Mouse (Mus musculus): ENCODE measurements around the gene Cd84. TPM values are rescaled to one million over a fixed set of nuclear protein-coding genes. Genes with fewer than 3 reads are reported as not detected.
"Not testable (repeated sequence)": the region's sequence is repeated elsewhere in the genome, so short reads cannot be mapped to it uniquely, and the experiment has no call there.

Gene Cd84
- 1 to 10 TPM; 1.9 to 2.1 TPM for total RNA-seq (2021)
- long read RNA-seq, experiment 1 = 0 reads
- long read RNA-seq, experiment 2, partial matches to known transcripts = 0 of 1 reads
- long read RNA-seq, experiment 2, other reads (novel, unspliced or antisense) = 1 of 1 reads

GRCm38 (mm10) chr1:171839488-171839887 is at the start of gene Cd84:
Cd84 (plus strand) TSS chr1:171839697.
- TF ChIP-seq CTCF (conservative IDR thresholded peaks at IDR 0.05) = no peak
- no peak for DNase-seq (ENCODE audit: low spot score in 2 of 2)
- Histone ChIP-seq H3K27ac (0 out of 2 replicates have a peak within 1 kb of the TSS, but pooled peaks have one; percentile 3), H3K4me3 (no peak within 1 kb of the TSS)

- no peak for DNase-seq (ENCODE audit: low spot score in 2 of 2)
- no peak for TF ChIP-seq CTCF (conservative IDR thresholded peaks at IDR 0.05)
- no peak overlapping the region for H3K4me3 ChIP-seq
- H3K27ac ChIP-seq = peak overlapping the region; percentile 15; the same call in 1 of the 2 replicates
Observed at GRCm38 (mm10) chr1:171791491-171791890, 48.0 kb upstream of the Cd84 start.

GRCm38 (mm10) chr1:171796185-171796584 is 43.3 kb upstream of the Cd84 start:
- TF ChIP-seq CTCF (conservative IDR thresholded peaks at IDR 0.05) = no peak
- no peak overlapping the region for H3K27ac ChIP-seq
- DNase-seq (ENCODE audit: low spot score in 2 of 2) = no peak
- H3K4me3 ChIP-seq = no peak overlapping the region

DNA sequence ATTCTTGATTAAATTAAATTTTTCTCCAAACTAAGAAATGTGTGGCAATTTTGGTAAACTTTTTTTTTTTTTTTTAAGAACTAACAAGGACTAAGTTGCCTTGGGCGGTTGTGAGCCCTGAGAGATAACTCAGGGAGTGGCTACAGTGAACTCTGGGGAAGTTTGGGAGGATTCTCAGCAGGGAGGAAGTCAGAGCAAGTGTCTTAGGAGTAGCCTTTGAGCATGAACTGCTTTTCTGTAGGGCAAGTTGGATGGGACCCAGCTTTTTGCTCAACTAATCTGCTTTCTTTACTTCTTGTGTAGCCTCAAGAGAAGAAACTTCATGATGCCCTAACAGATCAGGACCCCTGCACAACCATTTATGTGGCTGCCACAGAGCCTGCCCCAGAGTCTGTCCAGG is 41.7 kb upstream of the Cd84 start:
- Histone ChIP-seq H3K27ac (no peak overlapping the region), H3K4me3 (no peak overlapping the region)
- no peak for TF ChIP-seq CTCF (conservative IDR thresholded peaks at IDR 0.05)
- no peak for DNase-seq (ENCODE audit: low spot score in 2 of 2)

DNA sequence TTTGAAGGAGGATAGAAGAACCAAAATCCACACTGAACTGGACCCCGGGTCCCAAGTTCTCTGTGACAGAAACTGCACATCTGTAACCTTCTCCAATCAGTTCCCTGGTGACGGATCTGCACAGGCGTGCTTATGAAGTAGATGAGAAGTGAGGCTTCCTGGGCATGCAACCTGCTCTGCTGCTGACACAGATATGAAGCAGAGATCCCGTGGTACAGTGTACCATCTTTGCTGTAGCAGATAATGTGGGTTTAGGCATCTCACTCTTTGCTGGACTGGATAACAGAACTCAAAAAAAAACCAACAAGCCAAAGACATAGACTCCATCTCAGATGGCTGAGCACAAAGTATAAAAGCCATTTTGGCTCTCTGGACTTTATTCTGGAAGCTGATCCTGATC is 39.8 kb upstream of the Cd84 start:
- Histone ChIP-seq H3K4me3 (no peak overlapping the region), H3K27ac (no peak overlapping the region)
- TF ChIP-seq CTCF (conservative IDR thresholded peaks at IDR 0.05) = no peak
- no peak for DNase-seq (ENCODE audit: low spot score in 2 of 2)

- H3K27ac ChIP-seq; DNase-seq (ENCODE audit: low spot score in 2 of 2): not testable (repeated sequence)
Observed at GRCm38 (mm10) chr1:171811048-171811447, 28.4 kb upstream of the Cd84 start.

DNA sequence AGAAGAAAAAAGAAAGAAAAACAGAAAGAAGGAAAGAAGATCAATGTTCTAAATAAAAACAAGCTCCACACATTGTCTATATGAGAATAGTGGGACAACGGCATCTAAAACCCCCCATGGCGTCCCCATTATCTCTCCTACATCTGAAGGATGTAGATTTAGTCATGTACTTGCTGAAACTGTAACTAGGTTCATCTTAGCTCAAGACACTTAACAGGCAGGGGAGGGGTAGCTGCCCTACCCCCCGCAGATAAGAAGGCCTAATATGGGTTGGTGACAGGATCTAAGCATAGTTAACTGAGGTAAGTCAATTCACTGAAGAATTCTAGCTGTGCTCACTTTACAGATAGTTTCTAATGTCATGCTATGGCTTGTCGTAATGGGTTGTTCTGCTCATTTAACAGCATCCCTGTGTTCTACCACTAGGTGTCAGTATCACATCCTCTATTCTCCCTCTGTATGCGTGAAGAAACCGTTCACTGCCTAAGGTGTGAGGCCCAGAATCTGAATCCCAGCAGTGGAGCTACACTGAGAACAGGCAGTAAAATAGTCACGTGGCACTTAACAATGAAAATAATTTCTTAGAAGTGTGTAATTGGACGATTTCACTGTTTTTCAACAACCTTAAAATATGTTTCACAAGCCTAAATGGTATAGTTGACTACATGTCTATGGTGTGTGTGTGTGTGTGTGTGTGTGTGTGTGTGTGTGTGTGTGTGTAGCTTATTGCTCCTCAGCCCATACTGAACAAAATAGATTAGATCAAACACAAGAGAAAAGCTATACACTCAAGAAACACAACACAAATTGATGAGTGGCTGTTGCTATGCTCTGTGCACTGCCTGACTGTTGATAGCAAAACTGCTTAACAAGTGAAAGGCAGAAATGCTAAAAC is 23.7 kb upstream of the Cd84 start:
- Histone ChIP-seq H3K4me3 (no peak overlapping the region), H3K27ac (no peak overlapping the region)
- peak; percentile 33 to 52 for DNase-seq (ENCODE audit: low spot score in 2 of 2)
- peak; percentile 94 for TF ChIP-seq CTCF (conservative IDR thresholded peaks at IDR 0.05)

More at GRCm38 (mm10) chr1:171811048-171811447, 28.4 kb upstream of the Cd84 start:
- H3K4me3 ChIP-seq = not testable (repeated sequence)

GRCm38 (mm10) chr1:171816991-171817390 is 22.5 kb upstream of the Cd84 start:
- no peak for TF ChIP-seq CTCF (conservative IDR thresholded peaks at IDR 0.05)
- H3K4me3 ChIP-seq = no peak overlapping the region
- DNase-seq (ENCODE audit: low spot score in 2 of 2) = no peak
- no peak overlapping the region for H3K27ac ChIP-seq

- DNase-seq (ENCODE audit: low spot score in 2 of 2) = no peak
- H3K27ac ChIP-seq = no peak overlapping the region
- H3K4me3 ChIP-seq = no peak overlapping the region
- TF ChIP-seq CTCF (conservative IDR thresholded peaks at IDR 0.05) = no peak
Observed at GRCm38 (mm10) chr1:171821331-171821730, 18.2 kb upstream of the Cd84 start.

DNA sequence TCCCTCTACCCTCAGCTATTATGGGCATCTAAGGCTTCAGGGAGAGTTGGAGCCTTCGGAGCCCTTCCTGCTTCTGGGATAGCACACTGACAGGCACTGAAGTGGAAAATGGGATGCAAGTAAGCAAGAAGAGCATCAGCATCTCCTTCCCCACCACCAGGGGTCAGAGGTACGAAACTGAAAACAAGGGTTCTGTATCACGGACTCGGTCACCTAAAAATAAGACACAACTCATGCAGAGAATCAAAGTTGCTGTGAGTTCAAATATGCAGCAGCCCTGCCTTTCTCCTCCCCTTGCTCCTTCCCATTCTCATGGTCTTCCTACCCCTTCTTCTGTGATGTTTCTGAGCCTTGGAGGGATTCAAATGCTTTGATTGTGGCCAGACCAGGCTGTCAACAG is 14.0 kb upstream of the Cd84 start:
- DNase-seq (ENCODE audit: low spot score in 2 of 2) = no peak
- Histone ChIP-seq H3K27ac (no peak overlapping the region), H3K4me3 (no peak overlapping the region)
- peak; percentile 35 for TF ChIP-seq CTCF (conservative IDR thresholded peaks at IDR 0.05)

- peak in 1 of 2 experiments; percentile 25 for DNase-seq (ENCODE audit: low spot score in 2 of 2)
Observed at GRCm38 (mm10) chr1:171826164-171826563, 13.3 kb upstream of the Cd84 start.

GRCm38 (mm10) chr1:171827674-171828073 is 11.8 kb upstream of the Cd84 start:
- Histone ChIP-seq H3K4me3 (no peak overlapping the region), H3K27ac (no peak overlapping the region)
- no peak for DNase-seq (ENCODE audit: low spot score in 2 of 2)
- TF ChIP-seq CTCF (conservative IDR thresholded peaks at IDR 0.05) = no peak

More at GRCm38 (mm10) chr1:171826164-171826563, 13.3 kb upstream of the Cd84 start:
- H3K27ac ChIP-seq = no peak overlapping the region
- no peak overlapping the region for H3K4me3 ChIP-seq
- TF ChIP-seq CTCF (conservative IDR thresholded peaks at IDR 0.05) = peak; percentile 84

GRCm38 (mm10) chr1:171840450-171841023 is 1.0 kb downstream of the Cd84 start:
- TF ChIP-seq CTCF (conservative IDR thresholded peaks at IDR 0.05) = no peak
- H3K27ac ChIP-seq = 0 out of 2 replicates have a peak overlapping the region, but pooled peaks have one; percentile 3
- no peak overlapping the region for H3K4me3 ChIP-seq
- DNase-seq (ENCODE audit: low spot score in 2 of 2) = no peak

Measured in layer of hippocampus, adult 2 months (tissue).